Mouse (Mus musculus): Measurements from ENCODE around the gene Cnksr3. TPM values are rescaled to one million over a fixed set of nuclear protein-coding genes. Genes with fewer than 3 reads are reported as not detected.

Cnksr3 gene
- polyA plus RNA-seq (2015; fragmentation: Nextera tagmentation; extraction: Ambion mirVana), result 8.9 and 11.7 TPM in 2 replicates

GRCm38 (mm10) chr10:7211696-7212482 is at the start of gene Cnksr3:
Gene Cnksr3, minus strand, starts transcription at chr10:7212237.

Other genes with a start within 250 kb of the Cnksr3 start
- 4.1 and 4.4 TPM in 2 replicates for gene Ipcef1, start 159.8 kb downstream of the Cnksr3 start, polyA plus RNA-seq (2015; fragmentation: Nextera tagmentation; extraction: Ambion mirVana)

Measured in spleen, postnatal 0 days (tissue).